Mouse (Mus musculus): ENCODE measurements at regions not wholly inside any gene's neighbourhood (a gene's known extent, or its start where the extent isn't known, plus 50 kb on each side); places are given as distances from the start of the nearest gene placed in this dataset.

DNA sequence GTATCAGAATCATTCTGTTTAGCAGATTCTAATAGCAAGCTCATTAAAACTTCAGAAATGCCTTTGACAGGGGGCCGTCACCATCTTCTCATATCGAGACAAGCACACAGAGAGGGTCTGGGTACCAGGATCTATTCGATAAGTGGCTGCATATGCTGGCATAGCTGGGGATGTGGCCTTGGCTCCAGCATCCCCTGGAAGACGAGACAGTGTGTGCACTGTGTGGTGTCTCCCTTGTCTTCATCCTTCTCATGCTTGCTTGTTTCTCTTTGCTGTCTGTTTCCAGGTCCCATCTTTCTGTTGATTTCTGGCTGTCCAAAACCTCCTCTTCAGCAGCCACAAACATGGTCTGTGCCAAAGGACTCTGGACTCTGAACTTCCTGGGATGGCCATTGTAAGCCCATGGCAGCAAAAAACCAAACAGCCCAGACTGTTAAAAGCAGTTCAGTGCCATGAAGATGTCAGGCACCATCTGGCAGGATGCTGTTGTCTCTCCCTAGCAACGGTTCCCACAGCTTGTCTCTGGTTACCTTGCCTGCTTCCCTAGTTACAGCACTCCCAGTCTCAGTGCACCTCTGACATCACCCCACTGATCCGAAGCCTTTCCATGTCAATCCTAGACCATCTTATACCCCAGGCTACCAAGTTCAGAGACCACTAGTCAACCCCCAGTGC, 56.5 kb downstream of the Kctd12 start:
- Histone ChIP-seq H3K4me3 (replicated peaks) (no peak overlapping the region), H3K27me3 (no peaks in the 10 kb centered on the region), H3K9ac (replicated peaks) (no peak overlapping the region), H3K9me3 (no peaks in the 10 kb centered on the region), H3K36me3 (no peaks in the 10 kb centered on the region), H3K4me1 (replicated peaks) (peaks cover 23% of the 10 kb centered on the region), H3K4me2 (no peak overlapping the region), H3K27ac (no peak overlapping the region)
- ATAC-seq (ENCODE audit: insufficient number of reproducible peaks, insufficient read depth, low FRiP score, low TSS enrichment, low read depth), result no peak
- WGBS, result 68% methylated on average over 6 of the region's 6 CpGs

- no peak for ATAC-seq (ENCODE audit: insufficient number of reproducible peaks, insufficient read depth, low FRiP score, low TSS enrichment, low read depth)
- H3K4me1 ChIP-seq (replicated peaks), result peaks cover 23% of the 10 kb centered on the region
- no peaks in the 10 kb centered on the region for H3K36me3 ChIP-seq
- no peaks in the 10 kb centered on the region for H3K9me3 ChIP-seq
- no peak overlapping the region for H3K4me2 ChIP-seq
- H3K4me3 ChIP-seq (replicated peaks), result no peak overlapping the region
- no peaks in the 10 kb centered on the region for H3K27me3 ChIP-seq
- H3K9ac ChIP-seq (replicated peaks), result no peak overlapping the region
- WGBS, result 84% methylated on average over 4 of the region's 4 CpGs
- H3K27ac ChIP-seq, result no peak overlapping the region
Observed at GRCm38 (mm10) chr14:102924674-102925073, 57.8 kb downstream of the Kctd12 start.

GRCm38 (mm10) chr14:102922496-102922993, 59.9 kb downstream of the Kctd12 start:
- no peak for ATAC-seq (ENCODE audit: insufficient number of reproducible peaks, insufficient read depth, low FRiP score, low TSS enrichment, low read depth)
- 89% methylated on average over 5 of the region's 5 CpGs for WGBS
- Histone ChIP-seq H3K27me3 (no peaks in the 10 kb centered on the region), H3K9me3 (no peaks in the 10 kb centered on the region), H3K4me2 (no peak overlapping the region), H3K27ac (no peak overlapping the region), H3K36me3 (no peaks in the 10 kb centered on the region), H3K9ac (replicated peaks) (no peak overlapping the region), H3K4me3 (replicated peaks) (no peak overlapping the region), H3K4me1 (replicated peaks) (peaks cover 22% of the 10 kb centered on the region; the same call in 1 of the 2 replicates)

DNA sequence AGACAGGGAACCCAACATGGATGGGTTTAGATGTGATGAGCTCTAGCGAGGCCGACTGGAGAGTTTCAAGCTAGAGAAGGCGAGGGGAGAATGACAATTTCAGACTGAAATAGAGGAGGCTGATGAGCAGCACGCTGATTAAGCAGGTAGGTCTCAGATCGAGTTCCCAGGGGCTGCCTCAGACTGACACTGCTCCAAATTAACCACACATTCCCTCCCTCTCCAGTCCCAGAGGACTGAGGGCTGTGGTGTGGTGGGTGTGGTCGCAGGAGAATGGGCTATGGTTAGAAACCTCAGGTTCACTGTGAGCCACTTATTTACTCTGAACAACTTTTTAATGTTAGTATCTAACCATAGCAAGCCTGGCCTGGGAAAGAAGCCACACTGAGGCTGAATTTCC, 62.0 kb downstream of the Kctd12 start:
- peaks cover 8% of the 10 kb centered on the region; the same call in 1 of the 2 replicates for H3K4me1 ChIP-seq (replicated peaks)
- H3K4me3 ChIP-seq (replicated peaks), result no peak overlapping the region
- WGBS, result 79% methylated on average over 6 of the region's 6 CpGs
- no peaks in the 10 kb centered on the region for H3K27me3 ChIP-seq
- no peaks in the 10 kb centered on the region for H3K9me3 ChIP-seq
- no peak overlapping the region for H3K27ac ChIP-seq
- ATAC-seq (ENCODE audit: insufficient number of reproducible peaks, insufficient read depth, low FRiP score, low TSS enrichment, low read depth), result no peak
- H3K36me3 ChIP-seq, result no peaks in the 10 kb centered on the region
- H3K4me2 ChIP-seq, result no peak overlapping the region
- no peak overlapping the region for H3K9ac ChIP-seq (replicated peaks)

DNA sequence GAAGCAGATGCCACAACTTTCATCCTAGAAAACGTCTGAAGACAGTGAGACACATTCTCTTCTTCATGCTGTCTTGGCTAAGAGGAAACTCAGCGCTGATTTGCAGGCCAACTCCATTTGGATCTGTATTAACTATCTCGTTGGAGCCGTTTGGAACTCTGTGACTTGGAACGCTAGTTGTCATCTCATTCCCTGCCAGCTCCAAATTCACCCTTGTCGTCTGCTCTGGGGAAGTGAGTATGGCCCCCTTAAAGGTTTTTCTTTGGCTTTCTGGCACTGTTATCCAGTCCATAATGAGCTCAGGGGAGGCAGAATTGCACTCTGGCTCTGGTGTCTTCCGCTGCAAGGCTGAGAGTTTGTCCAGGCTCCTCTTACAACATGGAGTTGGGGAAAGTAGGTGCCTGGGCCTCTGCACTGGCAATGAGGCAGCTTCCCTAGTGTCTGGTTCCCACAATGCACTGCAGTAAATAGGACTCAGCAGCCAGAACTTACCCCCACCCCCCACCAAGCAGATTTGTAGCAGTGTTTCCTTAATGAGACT, 63.1 kb downstream of the Kctd12 start:
- Histone ChIP-seq H3K4me2 (no peak overlapping the region), H3K27me3 (no peaks in the 10 kb centered on the region), H3K9ac (replicated peaks) (no peak overlapping the region), H3K4me3 (replicated peaks) (no peak overlapping the region), H3K36me3 (no peaks in the 10 kb centered on the region), H3K4me1 (replicated peaks) (peaks cover 8% of the 10 kb centered on the region; the same call in 1 of the 2 replicates), H3K27ac (no peak overlapping the region), H3K9me3 (no peaks in the 10 kb centered on the region)
- no peak for ATAC-seq (ENCODE audit: insufficient number of reproducible peaks, insufficient read depth, low FRiP score, low TSS enrichment, low read depth)
- 78% methylated on average over 7 of the region's 7 CpGs for WGBS

- Histone ChIP-seq H3K36me3 (no peaks in the 10 kb centered on the region), H3K4me1 (replicated peaks) (peaks cover 8% of the 10 kb centered on the region; the same call in 1 of the 2 replicates)
- 87% methylated on average over 1 of the region's 1 CpGs for WGBS
Observed at GRCm38 (mm10) chr14:102917929-102918328, 64.5 kb downstream of the Kctd12 start.

DNA sequence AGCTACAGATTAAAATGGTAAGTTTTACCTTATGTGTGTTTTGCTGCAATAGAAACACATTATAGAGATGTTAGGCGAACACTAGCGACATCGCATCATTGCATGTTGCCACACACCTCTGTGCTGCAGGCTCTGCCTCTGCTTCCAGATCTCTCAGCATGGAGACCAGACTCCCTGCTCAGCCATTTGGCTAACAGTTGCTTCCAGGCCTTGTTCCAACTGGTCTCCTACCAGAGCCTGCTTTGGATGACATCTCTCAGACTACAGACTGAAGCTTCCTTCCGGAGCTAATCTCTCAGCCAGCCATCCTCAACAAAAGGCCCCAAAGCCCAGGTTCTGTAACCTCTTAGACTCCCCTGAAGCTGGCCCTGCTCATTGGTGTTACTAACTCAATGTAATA, 66.5 kb downstream of the Kctd12 start:
- no peak overlapping the region for H3K9ac ChIP-seq (replicated peaks)
- H3K9me3 ChIP-seq, result no peaks in the 10 kb centered on the region
- no peak overlapping the region for H3K4me3 ChIP-seq (replicated peaks)
- peaks cover 8% of the 10 kb centered on the region; the same call in 1 of the 2 replicates for H3K4me1 ChIP-seq (replicated peaks)
- H3K36me3 ChIP-seq, result no peaks in the 10 kb centered on the region
- 89% methylated on average over 4 of the region's 4 CpGs for WGBS
- no peak overlapping the region for H3K4me2 ChIP-seq
- no peak for ATAC-seq (ENCODE audit: insufficient number of reproducible peaks, insufficient read depth, low FRiP score, low TSS enrichment, low read depth)
- no peaks in the 10 kb centered on the region for H3K27me3 ChIP-seq
- no peak overlapping the region for H3K27ac ChIP-seq

More at GRCm38 (mm10) chr14:102917929-102918328, 64.5 kb downstream of the Kctd12 start:
- Histone ChIP-seq H3K9me3 (no peaks in the 10 kb centered on the region), H3K4me2 (no peak overlapping the region), H3K27me3 (no peaks in the 10 kb centered on the region), H3K27ac (no peak overlapping the region), H3K4me3 (replicated peaks) (no peak overlapping the region), H3K9ac (replicated peaks) (no peak overlapping the region)
- no peak for ATAC-seq (ENCODE audit: insufficient number of reproducible peaks, insufficient read depth, low FRiP score, low TSS enrichment, low read depth)

DNA sequence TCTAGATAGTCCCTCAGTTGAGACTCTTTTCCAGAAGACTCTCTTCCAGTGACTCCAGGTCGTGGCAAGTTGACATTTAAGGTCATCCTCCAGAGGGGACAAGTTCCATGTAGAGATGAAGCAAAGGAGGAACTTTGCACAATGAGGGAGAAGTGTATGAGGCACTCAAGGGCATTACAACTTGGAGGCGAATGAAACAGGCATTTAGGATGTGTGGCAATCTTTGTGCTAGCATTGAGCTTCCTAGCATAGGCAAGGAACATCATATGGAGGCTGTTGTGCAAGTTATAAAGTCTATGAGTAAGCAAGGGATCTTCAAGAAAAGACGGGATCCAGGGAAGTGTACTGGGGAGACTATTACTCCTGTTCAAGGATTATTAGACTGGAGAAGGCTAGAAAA, 70.9 kb downstream of the Kctd12 start:
- H3K9ac ChIP-seq (replicated peaks), result no peak overlapping the region
- H3K4me2 ChIP-seq, result no peak overlapping the region
- no peak overlapping the region for H3K4me3 ChIP-seq (replicated peaks)
- no peaks in the 10 kb centered on the region for H3K4me1 ChIP-seq (replicated peaks)
- H3K27me3 ChIP-seq, result no peaks in the 10 kb centered on the region
- H3K9me3 ChIP-seq, result no peaks in the 10 kb centered on the region
- H3K27ac ChIP-seq, result no peak overlapping the region
- ATAC-seq (ENCODE audit: insufficient number of reproducible peaks, insufficient read depth, low FRiP score, low TSS enrichment, low read depth), result no peak
- WGBS, result 78% methylated on average over 3 of the region's 3 CpGs
- no peaks in the 10 kb centered on the region for H3K36me3 ChIP-seq

DNA sequence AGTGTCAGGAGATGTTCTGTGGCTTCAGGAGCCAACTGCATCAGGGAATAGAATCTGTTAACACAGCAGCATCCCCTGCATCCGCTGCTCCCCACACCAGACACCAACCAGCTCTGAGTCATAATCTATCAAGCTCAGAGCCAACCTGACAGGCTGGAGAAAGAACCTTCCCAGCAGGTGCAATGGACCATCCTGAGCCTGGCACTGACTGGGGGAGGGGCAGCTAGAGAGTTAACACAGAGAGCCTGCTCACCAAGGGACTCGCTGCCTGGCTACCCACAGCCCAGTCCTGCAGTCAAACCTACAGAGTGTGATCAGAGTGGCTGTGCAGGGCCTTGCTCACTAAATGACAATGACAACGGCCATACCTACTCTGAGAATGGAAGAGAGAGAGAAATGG, 73.4 kb downstream of the Kctd12 start:
- H3K4me1 ChIP-seq (replicated peaks), result no peaks in the 10 kb centered on the region
- no peak overlapping the region for H3K4me2 ChIP-seq
- H3K9me3 ChIP-seq, result no peaks in the 10 kb centered on the region

GRCm38 (mm10) chr14:102907411-102908103, 74.9 kb downstream of the Kctd12 start:
- no peak overlapping the region for H3K9ac ChIP-seq (replicated peaks)
- H3K9me3 ChIP-seq, result no peaks in the 10 kb centered on the region

More for the DNA sequence above, 73.4 kb downstream of the Kctd12 start:
- WGBS, result 79% methylated on average over 3 of the region's 3 CpGs
- H3K36me3 ChIP-seq, result no peaks in the 10 kb centered on the region
- H3K4me3 ChIP-seq (replicated peaks), result no peak overlapping the region
- no peaks in the 10 kb centered on the region for H3K27me3 ChIP-seq
- H3K9ac ChIP-seq (replicated peaks), result no peak overlapping the region
- no peak overlapping the region for H3K27ac ChIP-seq
- no peak for ATAC-seq (ENCODE audit: insufficient number of reproducible peaks, insufficient read depth, low FRiP score, low TSS enrichment, low read depth)

DNA sequence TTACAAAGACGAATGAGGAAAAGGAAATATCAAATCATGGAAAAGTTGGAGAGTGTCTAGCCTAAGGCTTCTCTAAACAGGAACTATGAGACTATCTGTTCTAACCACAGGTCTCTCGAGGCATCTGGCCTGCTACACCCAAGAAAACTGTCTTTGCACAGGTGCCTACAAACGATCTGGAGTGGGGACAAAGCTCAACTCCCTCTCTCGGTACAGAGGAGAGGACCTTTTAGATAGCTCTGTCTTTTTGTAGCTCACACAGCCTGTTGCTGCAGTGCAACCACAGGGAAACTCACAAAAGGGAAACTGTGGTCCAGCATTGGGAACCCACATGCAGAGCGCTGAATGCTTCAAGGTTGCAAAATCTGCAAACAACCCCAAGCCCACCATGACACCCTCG, 75.6 kb downstream of the Kctd12 start:
- WGBS, result 79% methylated on average over 6 of the region's 6 CpGs
- Histone ChIP-seq H3K4me1 (replicated peaks) (peaks cover 3% of the 10 kb centered on the region), H3K4me3 (replicated peaks) (no peak overlapping the region), H3K4me2 (no peak overlapping the region), H3K36me3 (no peaks in the 10 kb centered on the region), H3K9ac (replicated peaks) (no peak overlapping the region), H3K9me3 (no peaks in the 10 kb centered on the region), H3K27me3 (no peaks in the 10 kb centered on the region), H3K27ac (no peak overlapping the region)
- no peak for ATAC-seq (ENCODE audit: insufficient number of reproducible peaks, insufficient read depth, low FRiP score, low TSS enrichment, low read depth)

More at GRCm38 (mm10) chr14:102907411-102908103, 74.9 kb downstream of the Kctd12 start:
- Histone ChIP-seq H3K4me3 (replicated peaks) (no peak overlapping the region), H3K4me2 (no peak overlapping the region), H3K36me3 (no peaks in the 10 kb centered on the region), H3K4me1 (replicated peaks) (peaks cover 3% of the 10 kb centered on the region), H3K27ac (no peak overlapping the region), H3K27me3 (no peaks in the 10 kb centered on the region)
- no peak for ATAC-seq (ENCODE audit: insufficient number of reproducible peaks, insufficient read depth, low FRiP score, low TSS enrichment, low read depth)
- 83% methylated on average over 6 of the region's 6 CpGs for WGBS

Measured in limb, embryonic 12.5 days (tissue).